Mouse (Mus musculus) CH12.LX (cell line): Measurements from ENCODE around the gene Gm20388. TPM values are rescaled to one million over a fixed set of nuclear protein-coding genes. Genes with fewer than 3 reads are reported as not detected.
A peak's percentile ranks its signal among the peaks of the same experiment; 100 is the strongest.

ENCODE experiments used
- DNase-seq: peaks from one replicate; pipeline ENCODE4 v3.0.0-alpha.2; 2013; ENCODE audit errors: extremely low read depth
- H3K27ac ChIP-seq: 2 replicates; pipeline ENCODE4 v1.5.1; 2012; ENCODE audit warnings: low read depth, mild to moderate bottlenecking, control low read depth, moderate library complexity; ENCODE audit not compliant: insufficient read depth
- H3K27me3 ChIP-seq: replicated peaks from 2 replicates; pipeline ENCODE3; 2012; ENCODE audit warnings: inconsistent platforms
- H3K36me3 ChIP-seq, 2 experiments: replicated peaks in 1 of 2; 2 replicates each; pipeline versions ENCODE3 to v1.6.1; 2012; ENCODE audit warnings: inconsistent platforms in 1 of 2, low read length in 1 of 2, mild to moderate bottlenecking in 1 of 2, mixed read lengths in 1 of 2, moderate library complexity in 1 of 2; ENCODE audit not compliant: control insufficient read depth in 1 of 2, insufficient read depth in 1 of 2
- H3K4me1 ChIP-seq, 2 experiments: 2 replicates each; pipeline ENCODE4 v1.6.1; 2012; ENCODE audit warnings: inconsistent platforms in 1 of 2, moderate library complexity in 1 of 2; ENCODE audit not compliant: insufficient read depth in 2 of 2, control insufficient read depth in 1 of 2
- H3K4me2 ChIP-seq: 2 replicates; pipeline ENCODE4 v1.6.1; 2012; ENCODE audit warnings: low read depth, mild to moderate bottlenecking, control low read depth; ENCODE audit not compliant: poor library complexity, insufficient read depth, severe bottlenecking
- H3K4me3 ChIP-seq, 3 experiments: fragments of 150-350 bp in 1 of 3; sonication (generic) in 1 of 3; replicated peaks in 1 of 3; 2 replicates each; pipeline versions ENCODE3 to v1.5.1; 2011 to 2012; ENCODE audit warnings: low read depth in 2 of 3, low read length in 2 of 3, mild to moderate bottlenecking in 2 of 3, moderate library complexity in 2 of 3, control low read depth in 1 of 3, improper control_type of control experiment in 1 of 3, inconsistent platforms in 1 of 3, mixed read lengths in 1 of 3; ENCODE audit not compliant: poor library complexity in 1 of 3
- H3K79me2 ChIP-seq: replicated peaks from 2 replicates; pipeline ENCODE4 v1.6.1; 2012; ENCODE audit warnings: mild to moderate bottlenecking, moderate library complexity; ENCODE audit not compliant: control insufficient read depth, poor library complexity, insufficient read depth, severe bottlenecking; ENCODE audit errors: extremely low read depth
- H3K9ac ChIP-seq: 2 replicates; pipeline ENCODE4 v1.6.1; 2012; ENCODE audit warnings: low read depth, mild to moderate bottlenecking, control low read depth, moderate library complexity; ENCODE audit not compliant: insufficient read depth
- H3K9me3 ChIP-seq: replicated peaks from 2 replicates; pipeline ENCODE3; 2012; ENCODE audit warnings: low read length, inconsistent platforms, mixed read lengths
- BHLHE40 ChIP-seq: IDR thresholded peaks from 2 replicates; pipeline ENCODE4 v1.6.1; 2011; ENCODE audit warnings: mild to moderate bottlenecking, low read depth, low read length, improper control_type of control experiment
- CHD1 ChIP-seq: IDR thresholded peaks from 2 replicates; pipeline ENCODE4 v1.6.1; 2012; ENCODE audit warnings: low read depth, low read length, improper control_type of control experiment, inconsistent platforms
- CHD2 ChIP-seq: IDR thresholded peaks from 2 replicates; pipeline ENCODE4 v1.6.1; 2011; ENCODE audit warnings: low read length, improper control_type of control experiment
- CTCF ChIP-seq, 2 experiments: IDR thresholded peaks in 1 of 2; conservative IDR thresholded peaks in 1 of 2; 2 replicates each; pipeline ENCODE4 v1.5.1; 2011 to 2012; ENCODE audit warnings: low read depth in 2 of 2, low read length in 2 of 2, improper control_type of control experiment in 1 of 2, inconsistent platforms in 1 of 2, mild to moderate bottlenecking in 1 of 2, moderate library complexity in 1 of 2
- ETS1 ChIP-seq: conservative IDR thresholded peaks from 2 replicates; pipeline ENCODE4 v1.6.1; 2012; ENCODE audit warnings: low read depth, mild to moderate bottlenecking, inconsistent platforms, low read length, improper control_type of control experiment, moderate library complexity
- GABPA ChIP-seq: IDR thresholded peaks from 2 replicates; pipeline ENCODE4 v1.6.1; 2012; ENCODE audit warnings: low read depth, low read length, improper control_type of control experiment, inconsistent platforms; ENCODE audit not compliant: insufficient replicate concordance
- IRF4 ChIP-seq: IDR thresholded peaks from 2 replicates; pipeline ENCODE4 v1.6.1; 2014; ENCODE audit warnings: low read depth, mild to moderate bottlenecking, inconsistent platforms, low read length, improper control_type of control experiment
- JUN ChIP-seq: IDR thresholded peaks from 2 replicates; pipeline ENCODE4 v1.6.1; 2011; ENCODE audit warnings: low read depth, mild to moderate bottlenecking, low read length, improper control_type of control experiment, moderate library complexity; ENCODE audit not compliant: insufficient read depth
- JUND ChIP-seq: conservative IDR thresholded peaks from 2 replicates; pipeline ENCODE4 v1.6.1; 2011; ENCODE audit warnings: low read depth, low read length, improper control_type of control experiment
- KAT2A ChIP-seq: IDR thresholded peaks from 2 replicates; pipeline ENCODE4 v1.6.1; 2012; ENCODE audit warnings: low read length, improper control_type of control experiment, inconsistent platforms; ENCODE audit not compliant: insufficient replicate concordance
- MAX ChIP-seq: IDR thresholded peaks from 2 replicates; pipeline ENCODE4 v1.6.1; 2011; ENCODE audit warnings: low read length, improper control_type of control experiment
- MYC ChIP-seq: IDR thresholded peaks from 2 replicates; pipeline ENCODE4 v1.6.1; 2011; ENCODE audit warnings: low read depth, mild to moderate bottlenecking, improper control_type of control experiment, low read length
- POLR2A ChIP-seq: IDR thresholded peaks from 2 replicates; pipeline ENCODE4 v1.6.1; 2011; ENCODE audit warnings: low read depth, mild to moderate bottlenecking, improper control_type of control experiment, low read length
- RAD21 ChIP-seq: IDR thresholded peaks from 2 replicates; pipeline ENCODE4 v1.6.1; 2011; ENCODE audit warnings: low read depth, mild to moderate bottlenecking, low read length, improper control_type of control experiment, moderate library complexity
- RCOR1 ChIP-seq: conservative IDR thresholded peaks from 2 replicates; pipeline ENCODE4 v1.6.1; 2012; ENCODE audit warnings: low read depth, mild to moderate bottlenecking, inconsistent platforms, low read length, improper control_type of control experiment
- SIN3A ChIP-seq: IDR thresholded peaks from 2 replicates; pipeline ENCODE4 v1.6.1; 2012; ENCODE audit warnings: low read length, improper control_type of control experiment, inconsistent platforms
- SMC3 ChIP-seq: IDR thresholded peaks from 2 replicates; pipeline ENCODE4 v1.6.1; 2011; ENCODE audit warnings: low read depth, low read length, improper control_type of control experiment
- USF1 ChIP-seq: IDR thresholded peaks from 2 replicates; pipeline ENCODE4 v1.6.1; 2014; ENCODE audit warnings: low read depth, mild to moderate bottlenecking, inconsistent platforms, low read length, improper control_type of control experiment
- USF2 ChIP-seq: conservative IDR thresholded peaks from 2 replicates; pipeline ENCODE4 v1.6.1; 2011; ENCODE audit warnings: low read depth, low read length, improper control_type of control experiment
- ZC3H11A ChIP-seq: IDR thresholded peaks from 2 replicates; pipeline ENCODE4 v1.6.1; 2012; ENCODE audit warnings: low read depth, mild to moderate bottlenecking, inconsistent platforms, low read length, improper control_type of control experiment
- ZMIZ1 ChIP-seq: IDR thresholded peaks from 2 replicates; pipeline ENCODE4 v1.6.1; 2012; ENCODE audit warnings: low read depth, mild to moderate bottlenecking, inconsistent platforms, low read length, improper control_type of control experiment
- dilution Hi-C: fragments of 300-500 bp; cut with MboI; formaldehyde crosslinking; loops from 2 replicates; pipeline ENCODE4 v1.14.3; 2020; ENCODE audit warnings: low sequenced_read_pairs; ENCODE audit not compliant: extremely low pct_unique_long_range_greater_than_20kb, extremely low pct_ligation_motif_present
- in situ Hi-C: fragments of 300-500 bp; cut with MboI; formaldehyde crosslinking; loops from 3 replicates; pipeline ENCODE4 v1.14.3; 2019; ENCODE audit warnings: low sequenced_read_pairs, low pct_ligation_motif_present, low pct_unique_long_range_greater_than_20kb, mixed read lengths
- polyA plus RNA-seq: library from polyadenylated mRNA; unstranded; fragments of >175 nt; gene quantifications from 2 replicates; pipeline ENCODE4 v1.2.1, GENCODE M21; 2012; ENCODE audit warnings: low read depth; ENCODE audit not compliant: insufficient read length
- total RNA-seq, 2 experiments: library from RNA; depleted of rRNA; stranded (reverse); fragments of 300-350 nt in 1 of 2; fragments of >200 nt in 1 of 2; gene quantifications; 2 replicates each; pipeline ENCODE4 v1.2.3; 2012 to 2014

The Gm20388 gene
- total and polyA plus RNA-seq, 3 experiments = 14.8 to 26.3 (median 22.2) TPM

DNA sequence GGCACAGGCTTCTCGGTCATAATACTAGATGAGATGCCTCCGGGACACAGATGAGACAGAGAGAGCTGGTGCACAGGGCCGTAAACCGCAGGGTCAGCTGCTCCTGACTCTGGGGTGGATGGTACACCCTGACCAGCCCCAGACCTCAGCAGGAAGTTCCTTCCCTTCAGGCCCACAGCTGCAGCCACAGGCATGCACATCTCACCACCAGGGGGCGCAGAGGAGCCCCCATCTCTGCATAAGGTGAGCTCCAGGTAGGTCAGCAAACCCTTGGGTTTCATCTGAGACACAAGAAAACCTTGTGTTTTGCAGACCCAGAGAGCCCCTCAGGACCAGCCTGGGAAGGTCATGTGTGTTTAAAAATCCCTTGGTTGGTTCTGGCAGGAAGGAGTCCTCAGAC lies 1059.7 kb downstream of the Gm20388 start:
- H3K27ac ChIP-seq = no peak overlapping the region
- no peaks in the 10 kb centered on the region for H3K9me3 ChIP-seq
- 0 out of 4 replicates have a peak, but pooled peaks cover 0 to 4% of the 10 kb centered on the region in 2 experiments for H3K4me1 ChIP-seq
- peaks cover 84% of the 10 kb centered on the region for H3K27me3 ChIP-seq
- H3K36me3 ChIP-seq = no peaks in the 10 kb centered on the region
- no peak overlapping the region for H3K9ac ChIP-seq
- dilution Hi-C loops (no loop called here), in situ Hi-C loops (no loop called here)
- no peak overlapping the region for H3K4me3 ChIP-seq
- H3K79me2 ChIP-seq = no peaks in the 10 kb centered on the region
- no peak overlapping the region for H3K4me2 ChIP-seq
- DNase-seq = peak; percentile 31
- TF ChIP-seq SMC3 (peak; percentile 66), GABPA (no peak), JUND (no peak), CTCF (conservative IDR thresholded peaks at IDR 0.05 in 1 of 2, IDR thresholded peaks at IDR 0.05 in 1 of 2; ENCODE audit: low read depth in 2 of 2, low read length in 2 of 2) (peak; percentile 65 to 67), CHD1 (no peak), KAT2A (no peak), ZC3H11A (no peak), USF1 (no peak), MAX (no peak), ZMIZ1 (no peak), SIN3A (no peak), RAD21 (peak; percentile 18), JUN (no peak), USF2 (no peak)

DNA sequence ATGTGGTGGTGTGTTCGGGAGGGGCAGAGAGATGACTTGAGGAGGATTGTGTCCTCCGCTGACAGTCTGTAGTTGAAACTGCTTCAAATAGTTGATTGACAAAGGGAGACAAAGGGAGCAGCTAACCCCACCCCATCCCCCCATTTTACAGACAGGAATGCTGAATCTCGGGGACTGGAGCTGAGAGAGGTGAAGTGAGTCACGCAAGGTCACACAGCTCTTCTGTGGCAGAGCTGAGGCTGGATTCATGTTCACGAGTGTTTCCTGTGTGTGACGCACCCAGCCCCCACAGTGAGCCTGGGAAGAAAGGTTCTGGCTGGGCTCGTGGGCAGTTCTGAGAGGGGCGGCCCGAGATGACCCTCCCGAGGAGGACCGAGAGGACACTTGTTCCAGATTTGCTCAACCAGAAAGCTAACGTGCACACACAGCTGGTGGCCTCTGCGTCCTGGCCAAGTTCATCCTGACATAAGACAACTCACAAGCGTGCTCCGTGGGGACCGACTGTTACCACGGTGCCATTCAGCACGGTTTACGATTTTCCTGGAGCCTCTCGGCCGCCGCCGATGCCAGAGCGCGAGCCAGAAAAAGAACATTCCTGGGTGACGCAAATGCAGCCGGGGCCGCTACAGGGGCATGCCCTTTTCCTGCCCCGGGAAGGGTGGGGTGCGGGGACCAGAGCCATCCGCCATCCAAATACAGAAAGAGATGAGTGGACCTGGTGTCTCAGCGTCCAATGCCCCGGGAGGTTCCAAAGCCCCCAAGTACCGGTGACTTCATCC lies 1061.2 kb downstream of the Gm20388 start:
- DNase-seq = no peak
- H3K27me3 ChIP-seq = peaks cover 83% of the 10 kb centered on the region
- H3K9me3 ChIP-seq = no peaks in the 10 kb centered on the region
- no peak overlapping the region for H3K9ac ChIP-seq
- H3K79me2 ChIP-seq = no peaks in the 10 kb centered on the region
- H3K36me3 ChIP-seq = no peaks in the 10 kb centered on the region
- no peak overlapping the region for H3K4me3 ChIP-seq
- H3K27ac ChIP-seq = no peak overlapping the region
- TF ChIP-seq MYC (no peak), ZC3H11A (no peak), BHLHE40 (no peak), CHD2 (no peak), RCOR1 (no peak), IRF4 (no peak), ZMIZ1 (no peak), USF2 (no peak), POLR2A (no peak), ETS1 (no peak), RAD21 (no peak)
- dilution Hi-C loops = no loop called here
- H3K4me2 ChIP-seq = no peak overlapping the region
- in situ Hi-C loops = no loop called here
- 0 out of 4 replicates have a peak, but pooled peaks cover 0 to 4% of the 10 kb centered on the region in 2 experiments for H3K4me1 ChIP-seq
